Mouse (Mus musculus) granulocyte monocyte progenitor cell, adult 5-6 weeks (primary cell): Measurements from ENCODE around the gene Inpp4a. TPM values are rescaled to one million over a fixed set of nuclear protein-coding genes. Genes with fewer than 3 reads are reported as not detected.

Source experiments
- total RNA-seq, 2 experiments: library from RNA; stranded (forward) in 1 of 2; stranded (reverse) in 1 of 2; fragments of 200-712, 200-1000 nt in 1 of 2; fragments of >200 nt in 1 of 2; fragmentation: Nextera tagmentation in 1 of 2; gene quantifications; 2 replicates each; pipeline ENCODE4 v1.2.3; 2014 to 2017

The Inpp4a gene
- total RNA-seq, 2 experiments from 2014 or later, result 5.6 to 13.9 TPM

Other genes starting within 250 kb of the Inpp4a start
- gene Cnga3, start 85.4 kb upstream of the Inpp4a start, total RNA-seq (2014; fragmentation: Nextera tagmentation), result not detected in 2 replicates
- not detected in 2 replicates for gene Cnga3, start 85.4 kb upstream of the Inpp4a start, total RNA-seq (2017)
- 79.4 and 86.9 TPM in 2 replicates for gene Coa5, start 130.2 kb downstream of the Inpp4a start, total RNA-seq (2014; fragmentation: Nextera tagmentation)
- 69.1 and 75.9 TPM in 2 replicates for gene Coa5, start 130.2 kb downstream of the Inpp4a start, total RNA-seq (2017)
- 61.0 and 68.8 TPM in 2 replicates for gene Unc50, start 130.3 kb downstream of the Inpp4a start, total RNA-seq (2014; fragmentation: Nextera tagmentation)
- gene Unc50, start 130.3 kb downstream of the Inpp4a start, total RNA-seq (2017), result 41.9 and 63.4 TPM in 2 replicates
- 11.3 and 12.9 TPM in 2 replicates for gene Mgat4a, start 241.2 kb downstream of the Inpp4a start, total RNA-seq (2014; fragmentation: Nextera tagmentation)
- 12.9 and 16.0 TPM in 2 replicates for gene Mgat4a, start 241.2 kb downstream of the Inpp4a start, total RNA-seq (2017)